Mouse (Mus musculus): ENCODE measurements around the gene Ifna5. TPM values are rescaled to one million over a fixed set of nuclear protein-coding genes. Genes with fewer than 3 reads are reported as not detected.
A peak's percentile ranks its signal among the peaks of the same experiment; 100 is the strongest.

The Ifna5 gene
- polyA plus RNA-seq, 1 experiment from 2014 or later, result not detected

- DNase-seq (ENCODE audit: low spot score), result no peak
Observed at GRCm38 (mm10) chr4:88863309-88863708, 28.0 kb downstream of the Ifna5 start.

- peak; percentile 85 for DNase-seq (ENCODE audit: low spot score)
Observed at GRCm38 (mm10) chr4:88864599-88864998, 29.3 kb downstream of the Ifna5 start.

GRCm38 (mm10) chr4:88865011-88865569, 29.8 kb downstream of the Ifna5 start:
- DNase-seq (ENCODE audit: low spot score), result no peak

GRCm38 (mm10) chr4:88867366-88867925, 32.1 kb downstream of the Ifna5 start:
- DNase-seq (ENCODE audit: low spot score), result peak; percentile 84

GRCm38 (mm10) chr4:88867926-88868911, 32.9 kb downstream of the Ifna5 start:
- peak; percentile 79 for DNase-seq (ENCODE audit: low spot score)

GRCm38 (mm10) chr4:88872691-88873090, 37.4 kb downstream of the Ifna5 start:
- peak; percentile 43 for DNase-seq (ENCODE audit: low spot score)

- DNase-seq (ENCODE audit: low spot score), result no peak
Observed at GRCm38 (mm10) chr4:88875435-88876095, 40.2 kb downstream of the Ifna5 start.

- DNase-seq (ENCODE audit: low spot score), result no peak
Observed at GRCm38 (mm10) chr4:88876520-88876919, 41.2 kb downstream of the Ifna5 start.

- DNase-seq (ENCODE audit: low spot score), result peak; percentile 25
Observed at GRCm38 (mm10) chr4:88878246-88878645, 42.9 kb downstream of the Ifna5 start.

- no peak for DNase-seq (ENCODE audit: low spot score)
Observed at GRCm38 (mm10) chr4:88878772-88879171, 43.4 kb downstream of the Ifna5 start.

- no peak for DNase-seq (ENCODE audit: low spot score)
Observed at GRCm38 (mm10) chr4:88880101-88880500, 44.8 kb downstream of the Ifna5 start, which contains the start of gene Ifne. Ifne (minus strand) TSS chr4:88880201.

Other genes starting within 250 kb of the Ifna5 start
- gene Ifna9, start 243.1 kb upstream of the Ifna5 start, polyA plus RNA-seq (2015; fragmentation: Nextera tagmentation; extraction: Ambion mirVana), result 0.24 TPM in 1 of 2 replicates, not detected in the other
- not detected in 2 replicates for gene Ifna12, start 232.1 kb upstream of the Ifna5 start, polyA plus RNA-seq (2015; fragmentation: Nextera tagmentation; extraction: Ambion mirVana)
- gene C87499, start 201.1 kb upstream of the Ifna5 start, polyA plus RNA-seq (2015; fragmentation: Nextera tagmentation; extraction: Ambion mirVana), result not detected in 2 replicates
- not detected in 2 replicates for gene Ifna13, start 191.1 kb upstream of the Ifna5 start, polyA plus RNA-seq (2015; fragmentation: Nextera tagmentation; extraction: Ambion mirVana)
- gene Ifna16, start 158.6 kb upstream of the Ifna5 start, polyA plus RNA-seq (2015; fragmentation: Nextera tagmentation; extraction: Ambion mirVana), result not detected in 2 replicates
- gene Ifna2, start 151.6 kb upstream of the Ifna5 start, polyA plus RNA-seq (2015; fragmentation: Nextera tagmentation; extraction: Ambion mirVana), result not detected in 2 replicates
- not detected in 2 replicates for gene Ifnab, start 144.2 kb upstream of the Ifna5 start, polyA plus RNA-seq (2015; fragmentation: Nextera tagmentation; extraction: Ambion mirVana)
- 0.63 and 0.85 TPM in 2 replicates for gene Gm26566, start 113.7 kb upstream of the Ifna5 start, polyA plus RNA-seq (2015; fragmentation: Nextera tagmentation; extraction: Ambion mirVana)
- gene Klhl9, start 113.1 kb upstream of the Ifna5 start, polyA plus RNA-seq (2015; fragmentation: Nextera tagmentation; extraction: Ambion mirVana), result 55.8 and 59.5 TPM in 2 replicates
- gene Gm13271, start 80.7 kb upstream of the Ifna5 start, polyA plus RNA-seq (2015; fragmentation: Nextera tagmentation; extraction: Ambion mirVana), result not detected in 2 replicates
- gene Gm13283, start 75.4 kb upstream of the Ifna5 start, polyA plus RNA-seq (2015; fragmentation: Nextera tagmentation; extraction: Ambion mirVana), result 0.33 and 0.37 TPM in 2 replicates
- gene Gm13290, start 61.7 kb upstream of the Ifna5 start, polyA plus RNA-seq (2015; fragmentation: Nextera tagmentation; extraction: Ambion mirVana), result 0.18 and 0.36 TPM in 2 replicates
- gene Gm13289, start 58.6 kb upstream of the Ifna5 start, polyA plus RNA-seq (2015; fragmentation: Nextera tagmentation; extraction: Ambion mirVana), result not detected in 2 replicates
- gene Gm13272, start 55.7 kb upstream of the Ifna5 start, polyA plus RNA-seq (2015; fragmentation: Nextera tagmentation; extraction: Ambion mirVana), result not detected in 2 replicates
- gene Ifnz, start 53.4 kb upstream of the Ifna5 start, polyA plus RNA-seq (2015; fragmentation: Nextera tagmentation; extraction: Ambion mirVana), result 0.23 and 0.31 TPM in 2 replicates
- gene Gm13276, start 49.8 kb upstream of the Ifna5 start, polyA plus RNA-seq (2015; fragmentation: Nextera tagmentation; extraction: Ambion mirVana), result not detected in 2 replicates
- gene Gm13277, start 46.9 kb upstream of the Ifna5 start, polyA plus RNA-seq (2015; fragmentation: Nextera tagmentation; extraction: Ambion mirVana), result not detected in 2 replicates
- not detected in 2 replicates for gene Gm13278, start 44.0 kb upstream of the Ifna5 start, polyA plus RNA-seq (2015; fragmentation: Nextera tagmentation; extraction: Ambion mirVana)
- gene Gm13275, start 41.0 kb upstream of the Ifna5 start, polyA plus RNA-seq (2015; fragmentation: Nextera tagmentation; extraction: Ambion mirVana), result not detected in 2 replicates
- gene Gm13279, start 38.1 kb upstream of the Ifna5 start, polyA plus RNA-seq (2015; fragmentation: Nextera tagmentation; extraction: Ambion mirVana), result not detected in 2 replicates
- 0.64 and 1.4 TPM in 2 replicates for gene Gm13285, start 35.9 kb upstream of the Ifna5 start, polyA plus RNA-seq (2015; fragmentation: Nextera tagmentation; extraction: Ambion mirVana)
- gene Gm13287, start 32.3 kb upstream of the Ifna5 start, polyA plus RNA-seq (2015; fragmentation: Nextera tagmentation; extraction: Ambion mirVana), result not detected in 2 replicates
- not detected in 2 replicates for gene Gm13288, start 30.0 kb upstream of the Ifna5 start, polyA plus RNA-seq (2015; fragmentation: Nextera tagmentation; extraction: Ambion mirVana)
- gene Ifna7, start 19.3 kb upstream of the Ifna5 start, polyA plus RNA-seq (2015; fragmentation: Nextera tagmentation; extraction: Ambion mirVana), result not detected in 2 replicates
- not detected in 2 replicates for gene Ifna11, start 15.6 kb upstream of the Ifna5 start, polyA plus RNA-seq (2015; fragmentation: Nextera tagmentation; extraction: Ambion mirVana)
- not detected in 2 replicates for gene Ifna6, start 8.1 kb upstream of the Ifna5 start, polyA plus RNA-seq (2015; fragmentation: Nextera tagmentation; extraction: Ambion mirVana)
- not detected in 2 replicates for gene Ifna4, start 6.3 kb downstream of the Ifna5 start, polyA plus RNA-seq (2015; fragmentation: Nextera tagmentation; extraction: Ambion mirVana)
- not detected in 2 replicates for gene Ifna1, start 14.6 kb downstream of the Ifna5 start, polyA plus RNA-seq (2015; fragmentation: Nextera tagmentation; extraction: Ambion mirVana)
- gene Ifne, start 44.7 kb downstream of the Ifna5 start, polyA plus RNA-seq (2015; fragmentation: Nextera tagmentation; extraction: Ambion mirVana), result not detected in 2 replicates

Data from thymus, postnatal 0 days (tissue).